In the genomic region with DNA sequence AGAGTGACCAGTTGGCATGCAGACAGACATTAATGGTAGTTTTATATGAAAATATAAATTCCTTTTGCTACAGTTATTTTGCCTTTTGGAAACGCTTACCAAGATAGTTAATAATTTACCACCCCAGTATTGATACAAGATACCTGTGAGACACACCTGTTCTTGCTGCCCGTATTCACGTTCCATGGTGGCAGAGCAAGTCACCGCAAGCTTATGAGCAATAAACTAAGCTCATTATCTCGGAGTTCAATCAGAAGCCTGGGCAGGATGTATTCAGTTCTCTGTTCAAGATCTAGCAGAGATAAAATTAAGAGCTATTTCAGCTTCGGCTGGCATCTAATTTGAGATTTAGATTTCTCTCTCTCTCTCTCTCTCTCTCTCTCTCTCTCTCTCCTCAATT, we compare ENCODE assay signal across 17 mouse cellular contexts.
"Had no signal": no experiment of that assay in that cellular context is flagged by ENCODE, and none has a peak within 500 bp of the region (broad histone marks: within the 10 kb centered on the region; RNA-seq: fewer than 3 reads in every experiment).

No protein-coding gene starts in this region.

- H3K4me1 ChIP-seq: liver, embryonic 12.5 days; liver, embryonic 15.5 days; midbrain, embryonic 12.5 days; neural tube, embryonic 13.5 days had no signal

- H3K4me3 ChIP-seq: left cerebral cortex, adult 2 months; liver, embryonic 12.5 days; liver, embryonic 15.5 days; midbrain, embryonic 12.5 days; myocyte; neural tube, embryonic 13.5 days had no signal

- H3K4me2 ChIP-seq: liver, embryonic 12.5 days; liver, embryonic 15.5 days; midbrain, embryonic 12.5 days; neural tube, embryonic 13.5 days had no signal

- DNase-seq: kidney, adult 18-20 months; kidney, adult 9 months; kidney, postnatal 14 days; layer of hippocampus, postnatal 36 days; lung, adult 18-20 months; retina, postnatal 1 day; right cerebral cortex, postnatal 25 days; spleen, adult 18-20 months; thymus, postnatal 25 days had no signal

- H3K27ac ChIP-seq: left cerebral cortex, adult 2 months; liver, embryonic 12.5 days; liver, embryonic 15.5 days; macrophage; midbrain, embryonic 12.5 days; neural tube, embryonic 13.5 days had no signal

- H3K27me3 ChIP-seq: liver, embryonic 12.5 days; liver, embryonic 15.5 days; midbrain, embryonic 12.5 days; neural tube, embryonic 13.5 days had no signal

- H3K9me3 ChIP-seq: liver, embryonic 12.5 days; liver, embryonic 15.5 days; midbrain, embryonic 12.5 days; neural tube, embryonic 13.5 days had no signal

- ATAC-seq: liver, embryonic 12.5 days; midbrain, embryonic 16.5 days had no signal

- H3K36me3 ChIP-seq: liver, embryonic 12.5 days; liver, embryonic 15.5 days; midbrain, embryonic 12.5 days; neural tube, embryonic 13.5 days had no signal

- H3K9ac ChIP-seq: liver, embryonic 12.5 days; liver, embryonic 15.5 days; midbrain, embryonic 12.5 days; neural tube, embryonic 13.5 days had no signal
